ENCODE assay signal across 8 mouse cellular contexts in genomic region chr11:9048703-9049060, GRCm38 (mm10). TPM values are rescaled to one million over a fixed set of nuclear protein-coding genes. Genes with fewer than 3 reads are reported as not detected.
DNase-seq lines count a peak whose midpoint lies in the region; ATAC-seq and TF ChIP-seq lines count a peak whose summit lies in the region.

TSS of gene Sun3 (minus strand) at chr11:9048991.

- peaks cover 12% of the 10 kb centered on the region; the same call in 1 of the 2 replicates for H3K27me3 ChIP-seq in kidney, embryonic 16.5 days (ENCODE audit: insufficient read depth, low read length)
- peaks cover 19% of the 10 kb centered on the region for H3K27me3 ChIP-seq in G1E (ENCODE audit: insufficient read depth, low read length)
- peaks cover 27% of the 10 kb centered on the region for H3K27me3 ChIP-seq in forebrain, embryonic 10.5 days (ENCODE audit: poor library complexity, severe bottlenecking)
- peaks cover 38% of the 10 kb centered on the region for H3K27me3 ChIP-seq in limb, embryonic 12.5 days
- H3K27me3 ChIP-seq in neural tube, embryonic 13.5 days = peaks cover 26% of the 10 kb centered on the region

- peaks cover 8% of the 10 kb centered on the region for H3K4me1 ChIP-seq in kidney, embryonic 16.5 days (ENCODE audit: insufficient read depth, low read length)
- H3K4me1 ChIP-seq in G1E (ENCODE audit: insufficient read depth, low read depth, low read length) = peaks cover 15% of the 10 kb centered on the region
- H3K4me1 ChIP-seq in forebrain, embryonic 10.5 days = peaks cover 15% of the 10 kb centered on the region
- peaks cover 6% of the 10 kb centered on the region; the same call in 1 of the 2 replicates for H3K4me1 ChIP-seq in limb, embryonic 12.5 days (replicated peaks)
- H3K4me1 ChIP-seq in neural tube, embryonic 13.5 days (replicated peaks) = peaks cover 7% of the 10 kb centered on the region

- TF ChIP-seq CTCF in G1E (IDR thresholded peaks at IDR 0.05; ENCODE audit: low read depth, low read length) = no peak

- no peaks in the 10 kb centered on the region for H3K36me3 ChIP-seq in kidney, embryonic 16.5 days (ENCODE audit: insufficient read depth, low read length)
- no peaks in the 10 kb centered on the region for H3K36me3 ChIP-seq in G1E (replicated peaks)
- H3K36me3 ChIP-seq in forebrain, embryonic 10.5 days (replicated peaks) = no peaks in the 10 kb centered on the region
- H3K36me3 ChIP-seq in limb, embryonic 12.5 days = no peaks in the 10 kb centered on the region
- H3K36me3 ChIP-seq in neural tube, embryonic 13.5 days = no peaks in the 10 kb centered on the region

- no peak within 1 kb of the TSS for H3K27ac ChIP-seq in kidney, embryonic 16.5 days (ENCODE audit: low read length)
- 0 out of 2 replicates have a peak within 1 kb of the TSS, but pooled peaks have one; percentile 7 for H3K27ac ChIP-seq in forebrain, embryonic 10.5 days
- no peak within 1 kb of the TSS for H3K27ac ChIP-seq in limb, embryonic 12.5 days
- no peak within 1 kb of the TSS for H3K27ac ChIP-seq in neural tube, embryonic 13.5 days (replicated peaks)

- H3K9me3 ChIP-seq in kidney, embryonic 16.5 days (ENCODE audit: low read length) = no peaks in the 10 kb centered on the region
- H3K9me3 ChIP-seq in G1E (replicated peaks) = no peaks in the 10 kb centered on the region
- no peaks in the 10 kb centered on the region for H3K9me3 ChIP-seq in forebrain, embryonic 10.5 days
- no peaks in the 10 kb centered on the region for H3K9me3 ChIP-seq in limb, embryonic 12.5 days
- no peaks in the 10 kb centered on the region for H3K9me3 ChIP-seq in neural tube, embryonic 13.5 days

- no peak for DNase-seq in kidney, adult 8-10 months
- no peak for DNase-seq in G1E (ENCODE audit: low spot score)
- no peak for DNase-seq in forebrain, embryonic 10.5 days (ENCODE audit: extremely low spot score, low spot score)
- DNase-seq in frontal cortex, postnatal 36 days (ENCODE audit: low spot score in 2 of 2) = no peak
- DNase-seq in layer of hippocampus, adult 11-12 months (ENCODE audit: low spot score) = no peak

- under 1% methylated on average over 18 of the region's 18 CpGs for WGBS in kidney, embryonic 16.5 days
- WGBS in forebrain, embryonic 10.5 days = 2% methylated on average over 18 of the region's 18 CpGs
- under 1% methylated on average over 18 of the region's 18 CpGs for whole genome bisulfite sequencing in limb, embryonic 12.5 days
- WGBS in neural tube, embryonic 13.5 days = 2% methylated on average over 18 of the region's 18 CpGs

- H3K9ac ChIP-seq in kidney, embryonic 16.5 days (replicated peaks; ENCODE audit: low read length) = peak within 1 kb of the TSS; percentile 58
- peak within 1 kb of the TSS; percentile 42; the same call in 1 of the 2 replicates for H3K9ac ChIP-seq in limb, embryonic 12.5 days (replicated peaks)
- peak within 1 kb of the TSS; percentile 59 for H3K9ac ChIP-seq in neural tube, embryonic 13.5 days

- H3K4me3 ChIP-seq in kidney, embryonic 16.5 days (ENCODE audit: low read length) = peak within 1 kb of the TSS; percentile 62
- peak within 1 kb of the TSS; percentile 70 for H3K4me3 ChIP-seq in G1E (ENCODE audit: low read depth, low read length)
- H3K4me3 ChIP-seq in forebrain, embryonic 10.5 days = peak within 1 kb of the TSS; percentile 65
- peak within 1 kb of the TSS; percentile 51 for H3K4me3 ChIP-seq in limb, embryonic 12.5 days (replicated peaks)
- H3K4me3 ChIP-seq in neural tube, embryonic 13.5 days = peak within 1 kb of the TSS; percentile 54

- H3K4me2 ChIP-seq in kidney, embryonic 16.5 days (replicated peaks; ENCODE audit: low read depth, low read length) = peak within 1 kb of the TSS; percentile 84
- peak within 1 kb of the TSS; percentile 88 for H3K4me2 ChIP-seq in limb, embryonic 12.5 days
- peak within 1 kb of the TSS; percentile 89 for H3K4me2 ChIP-seq in neural tube, embryonic 13.5 days

- peak; percentile 70 for ATAC-seq in kidney, embryonic 16.5 days (ENCODE audit: low FRiP score, low TSS enrichment)
- ATAC-seq in G1E (ENCODE audit: extremely low read depth, insufficient number of reproducible peaks, low FRiP score, poor library complexity, severe bottlenecking) = no peak; the same call in 1 of the 2 replicates
- ATAC-seq in limb, embryonic 12.5 days (ENCODE audit: insufficient number of reproducible peaks, insufficient read depth, low FRiP score, low TSS enrichment, low read depth) = no peak; the same call in 1 of the 2 replicates
- peak; percentile 82; the same call in 1 of the 2 replicates for ATAC-seq in neural tube, embryonic 13.5 days (ENCODE audit: low read depth)

RNA-seq across cellular contexts. Expression of gene Sun3, which starts in this region (rescaled TPM):
- polyA plus RNA-seq in kidney, embryonic 16.5 days (2015; fragmentation: Nextera tagmentation; extraction: Ambion mirVana) = 0.19 and 0.26 TPM in 2 replicates
- total RNA-seq in G1E (2014; fragmentation: Nextera tagmentation) = not detected in 2 replicates
- total RNA-seq in G1E (2017) = 0.11 and 0.17 TPM in 2 replicates
- polyA plus RNA-seq in G1E (2012) = not detected in 2 replicates
- polyA plus RNA-seq in forebrain, embryonic 10.5 days (2016; fragmentation: Nextera tagmentation; extraction: Ambion mirVana) = 0.17 TPM in 1 of 2 replicates, not detected in the other
- polyA plus RNA-seq in limb, embryonic 12.5 days (2016; fragmentation: Nextera tagmentation; extraction: Ambion mirVana) = not detected in 2 replicates
- polyA plus RNA-seq in neural tube, embryonic 13.5 days (2015; fragmentation: Nextera tagmentation; extraction: Ambion mirVana) = 0.22 and 0.43 TPM in 2 replicates

Comparison
In these comparisons a context has a peak if more than half of its experiments do, and no peak if none do; other contexts are left out.
1. Peak in ATAC-seq, H3K4me3 ChIP-seq, H3K9ac ChIP-seq and H3K4me2 ChIP-seq in kidney, embryonic 16.5 days; RNA of the gene not detected or under 1 TPM.
2. Peak in ATAC-seq, H3K4me3 ChIP-seq, H3K9ac ChIP-seq and H3K4me2 ChIP-seq in neural tube, embryonic 13.5 days; RNA of the gene not detected or under 1 TPM.